Mouse (Mus musculus) stomach, embryonic 15.5 days (tissue): ENCODE results near the gene Dnmt3b. TPM values are rescaled to one million over a fixed set of nuclear protein-coding genes. Genes with fewer than 3 reads are reported as not detected.
"Not testable (repeated sequence)": the region's sequence is repeated elsewhere in the genome, so short reads cannot be mapped to it uniquely, and the experiment has no call there.

Source experiments
- ATAC-seq: fragments of 200-750 bp; cut with Nextera tagmentation; 2 replicates; pipeline ENCODE4 v1.8.0; 2017; ENCODE audit warnings: low read depth, moderate number of reproducible peaks, moderate TSS enrichment; ENCODE audit not compliant: insufficient read depth, low FRiP score
- H3K27ac ChIP-seq: fragments of 300-500 bp; sonication (generic); 2 replicates; pipeline ENCODE4 v1.5.1; 2015; ENCODE audit warnings: mild to moderate bottlenecking, inconsistent platforms
- H3K27me3 ChIP-seq: fragments of 300-500 bp; sonication (generic); replicated peaks from 2 replicates; pipeline ENCODE4 v1.6.1; 2015; ENCODE audit warnings: inconsistent platforms
- H3K36me3 ChIP-seq: fragments of 300-500 bp; sonication (generic); 2 replicates; pipeline ENCODE4 v1.6.1; 2015; ENCODE audit warnings: inconsistent platforms
- H3K4me1 ChIP-seq: fragments of 300-500 bp; sonication (generic); 2 replicates; pipeline ENCODE4 v1.6.1; 2015; ENCODE audit warnings: inconsistent platforms
- H3K4me2 ChIP-seq: fragments of 300-500 bp; sonication (generic); 2 replicates; pipeline ENCODE4 v1.6.1; 2015; ENCODE audit warnings: mild to moderate bottlenecking, inconsistent platforms
- H3K4me3 ChIP-seq: fragments of 300-500 bp; sonication (generic); replicated peaks from 2 replicates; pipeline ENCODE4 v1.5.1; 2015; ENCODE audit warnings: inconsistent platforms
- H3K9ac ChIP-seq: fragments of 300-500 bp; sonication (generic); 2 replicates; pipeline ENCODE4 v1.6.1; 2015; ENCODE audit warnings: inconsistent platforms
- H3K9me3 ChIP-seq: fragments of 300-500 bp; sonication (generic); 2 replicates; pipeline ENCODE4 v1.6.1; 2016; ENCODE audit warnings: inconsistent platforms
- WGBS: fragments of 180-500 bp; shearing (Covaris S2); methylation state at CpG from one replicate; pipeline ENCODE4 v1.1.7; 2015; 5-methylcytosine and 5-hydroxymethylcytosine counted together
- polyA plus RNA-seq: library from polyadenylated mRNA; unstranded; fragments of >200 nt; fragmentation: Nextera tagmentation; extraction: Ambion mirVana; gene quantifications from 2 replicates; pipeline ENCODE4 v1.2.1, GENCODE M21; 2015

The Dnmt3b gene
- polyA plus RNA-seq, 1 experiment from 2014 or later = 8.9 TPM

DNA sequence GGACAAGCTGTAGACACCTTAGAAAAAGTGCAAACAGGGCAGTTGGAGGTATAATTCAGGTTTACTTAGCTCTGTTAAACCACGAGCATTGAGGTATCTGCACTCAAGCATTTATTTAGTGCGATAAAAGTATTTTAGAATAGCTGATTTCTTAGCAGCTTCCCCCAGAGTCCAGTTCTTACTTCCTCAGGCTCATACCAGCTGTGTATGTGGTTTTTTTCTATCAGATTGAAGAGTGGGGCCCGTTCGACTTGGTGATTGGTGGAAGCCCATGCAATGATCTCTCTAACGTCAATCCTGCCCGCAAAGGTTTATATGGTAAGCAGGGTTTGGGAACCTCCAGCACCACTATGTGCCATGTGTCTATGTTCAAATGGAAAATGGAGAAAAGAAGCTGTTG lies 27.7 kb downstream of the Dnmt3b start:
- Histone ChIP-seq H3K4me1 (no peaks in the 10 kb centered on the region), H3K9ac (no peak overlapping the region), H3K9me3 (no peaks in the 10 kb centered on the region), H3K4me2 (no peak overlapping the region), H3K36me3 (0 out of 2 replicates have a peak, but pooled peaks cover 6% of the 10 kb centered on the region), H3K27me3 (no peaks in the 10 kb centered on the region), H3K27ac (no peak overlapping the region), H3K4me3 (no peak overlapping the region)
- ATAC-seq = no peak
- WGBS = 87% methylated on average over 6 of the region's 6 CpGs

DNA sequence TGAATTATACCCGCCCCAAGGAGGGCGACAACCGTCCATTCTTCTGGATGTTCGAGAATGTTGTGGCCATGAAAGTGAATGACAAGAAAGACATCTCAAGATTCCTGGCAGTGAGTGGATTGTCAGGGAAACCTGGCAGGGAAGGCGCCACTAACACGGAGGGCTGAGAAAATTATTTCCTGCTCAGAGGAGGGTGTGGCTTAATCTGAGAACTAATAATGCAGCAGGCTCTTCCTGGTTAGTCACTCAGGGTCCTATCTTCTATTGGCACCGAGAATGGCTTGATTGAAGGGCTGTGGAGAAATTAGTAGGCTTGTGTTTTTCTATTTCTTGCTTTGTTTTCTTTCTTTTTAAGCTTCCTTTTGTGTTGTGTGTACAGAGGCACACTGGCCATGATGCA lies 28.3 kb downstream of the Dnmt3b start:
- Histone ChIP-seq H3K36me3 (0 out of 2 replicates have a peak, but pooled peaks cover 6% of the 10 kb centered on the region), H3K4me2 (no peak overlapping the region), H3K27ac (no peak overlapping the region), H3K27me3 (no peaks in the 10 kb centered on the region), H3K9ac (no peak overlapping the region), H3K4me1 (no peaks in the 10 kb centered on the region), H3K9me3 (no peaks in the 10 kb centered on the region), H3K4me3 (no peak overlapping the region)
- WGBS = 80% methylated on average over 7 of the region's 7 CpGs
- no peak for ATAC-seq

- 88% methylated on average over 1 of the region's 1 CpGs for WGBS
- Histone ChIP-seq H3K36me3 (no peaks in the 10 kb centered on the region), H3K27ac (no peak overlapping the region), H3K4me1 (no peaks in the 10 kb centered on the region), H3K4me3 (no peak overlapping the region), H3K9ac (no peak overlapping the region), H3K27me3 (no peaks in the 10 kb centered on the region), H3K9me3 (no peaks in the 10 kb centered on the region), H3K4me2 (no peak overlapping the region)
- no peak for ATAC-seq
Measured at GRCm38 (mm10) chr2:153679959-153680358, 30.7 kb downstream of the Dnmt3b start.

GRCm38 (mm10) chr2:153693413-153693812 lies 44.2 kb downstream of the Dnmt3b start:
- not testable (repeated sequence) for H3K4me2 ChIP-seq, H3K36me3 ChIP-seq, H3K27ac ChIP-seq, H3K27me3 ChIP-seq, H3K4me1 ChIP-seq, H3K4me3 ChIP-seq, H3K9me3 ChIP-seq, H3K9ac ChIP-seq
- ATAC-seq = peak; percentile 53; the same call in 1 of the 2 replicates
- 78% methylated on average over 7 of the region's 7 CpGs for WGBS

DNA sequence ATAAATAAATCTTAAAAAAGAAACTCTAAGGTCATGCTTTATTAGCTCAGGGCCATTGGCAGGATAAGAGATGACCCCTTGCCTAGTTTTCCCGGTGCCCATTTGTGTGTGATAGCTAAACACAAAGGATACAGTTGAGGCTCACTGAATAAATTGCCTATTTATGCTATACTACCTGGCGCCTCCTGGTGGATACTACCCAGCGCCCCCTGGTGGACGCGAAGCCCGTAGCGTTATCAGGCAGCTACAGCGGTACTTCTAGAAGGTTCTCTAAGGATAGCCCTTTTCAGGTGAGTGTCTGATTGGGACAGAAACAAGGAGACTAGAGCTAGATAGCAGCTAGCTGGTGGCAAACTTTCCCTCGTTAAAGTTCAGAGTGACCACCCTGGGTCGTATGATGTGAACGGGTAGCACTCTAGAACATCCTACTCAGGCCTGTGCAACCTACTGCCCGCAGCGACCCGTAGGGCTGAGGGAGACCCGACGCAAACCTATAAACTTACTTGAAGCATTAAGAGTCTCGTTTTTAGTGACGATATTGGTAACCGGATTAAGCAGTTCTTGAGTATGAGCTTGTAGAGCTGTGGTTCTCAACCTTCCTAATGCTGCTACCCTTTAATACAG lies 45.3 kb downstream of the Dnmt3b start:
- Histone ChIP-seq H3K9ac (no peak overlapping the region), H3K9me3 (no peaks in the 10 kb centered on the region), H3K4me3 (no peak overlapping the region), H3K4me2 (no peak overlapping the region), H3K27ac (no peak overlapping the region), H3K27me3 (no peaks in the 10 kb centered on the region), H3K36me3 (no peaks in the 10 kb centered on the region), H3K4me1 (no peaks in the 10 kb centered on the region)
- 67% methylated on average over 19 of the region's 19 CpGs for WGBS
- ATAC-seq = no peak

DNA sequence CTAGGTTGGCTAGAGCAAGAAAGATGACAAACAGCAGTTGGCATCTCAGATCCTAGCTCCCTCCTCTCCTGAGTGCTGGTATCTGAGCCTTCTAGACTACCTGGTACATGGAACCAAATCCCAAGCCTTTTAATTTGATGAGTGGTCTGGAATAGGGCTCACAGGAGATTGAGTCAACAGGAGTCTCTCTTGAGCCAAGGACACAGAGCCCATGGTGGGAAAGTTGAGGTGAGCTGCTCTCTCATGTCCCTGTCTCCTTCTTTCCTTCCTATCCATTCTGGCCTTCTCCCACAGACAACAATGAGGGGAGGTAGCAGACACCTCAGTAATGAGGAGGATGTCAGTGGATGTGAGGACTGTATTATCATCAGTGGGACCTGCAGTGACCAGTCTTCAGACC lies 47.1 kb downstream of the Dnmt3b start, which contains the start of gene Dnmt3c:
TSS of gene Dnmt3c (plus strand) at position 301 of the 400 bp plus-strand sequence.
- Histone ChIP-seq H3K27me3 (no peaks in the 10 kb centered on the region), H3K4me2 (no peak within 1 kb of the TSS), H3K9ac (no peak within 1 kb of the TSS), H3K4me3 (no peak within 1 kb of the TSS), H3K36me3 (no peaks in the 10 kb centered on the region), H3K9me3 (no peaks in the 10 kb centered on the region), H3K27ac (no peak within 1 kb of the TSS), H3K4me1 (no peaks in the 10 kb centered on the region)
- no peak for ATAC-seq

DNA sequence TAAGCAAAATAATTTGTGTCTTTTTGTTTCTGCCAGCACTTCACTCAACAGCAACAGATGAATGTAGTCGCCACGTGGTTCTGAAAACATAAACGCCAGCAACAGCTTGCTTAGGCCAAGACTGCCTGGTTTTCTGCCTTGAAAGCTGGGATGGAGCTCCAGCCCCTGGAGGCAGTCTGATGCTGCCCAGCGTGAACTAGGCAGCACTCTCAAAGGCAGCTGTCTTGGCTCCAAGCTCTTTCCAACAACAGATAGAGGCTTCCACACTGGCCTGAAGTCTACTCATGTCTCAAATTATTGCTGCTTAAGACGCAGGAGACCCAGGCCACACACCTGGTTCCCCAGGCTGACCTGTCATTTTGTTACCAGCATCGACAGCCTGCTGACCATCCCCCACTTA lies 54.1 kb downstream of the Dnmt3b start:
- H3K9ac ChIP-seq = no peak overlapping the region
- H3K4me3 ChIP-seq = no peak overlapping the region
- ATAC-seq = no peak
- H3K9me3 ChIP-seq = no peaks in the 10 kb centered on the region
- no peaks in the 10 kb centered on the region for H3K27me3 ChIP-seq
- no peak overlapping the region for H3K27ac ChIP-seq
- no peaks in the 10 kb centered on the region for H3K4me1 ChIP-seq
- H3K36me3 ChIP-seq = no peaks in the 10 kb centered on the region
- 40% methylated on average over 6 of the region's 6 CpGs for WGBS
- no peak overlapping the region for H3K4me2 ChIP-seq

- Histone ChIP-seq H3K9me3 (no peaks in the 10 kb centered on the region), H3K4me1 (no peaks in the 10 kb centered on the region), H3K36me3 (no peaks in the 10 kb centered on the region), H3K4me2 (no peak overlapping the region), H3K27me3 (no peaks in the 10 kb centered on the region), H3K27ac (no peak overlapping the region), H3K4me3 (no peak overlapping the region), H3K9ac (no peak overlapping the region)
- ATAC-seq = no peak
- 44% methylated on average over 8 of the region's 8 CpGs for WGBS
Measured at GRCm38 (mm10) chr2:153710701-153711330, 61.6 kb downstream of the Dnmt3b start.

DNA sequence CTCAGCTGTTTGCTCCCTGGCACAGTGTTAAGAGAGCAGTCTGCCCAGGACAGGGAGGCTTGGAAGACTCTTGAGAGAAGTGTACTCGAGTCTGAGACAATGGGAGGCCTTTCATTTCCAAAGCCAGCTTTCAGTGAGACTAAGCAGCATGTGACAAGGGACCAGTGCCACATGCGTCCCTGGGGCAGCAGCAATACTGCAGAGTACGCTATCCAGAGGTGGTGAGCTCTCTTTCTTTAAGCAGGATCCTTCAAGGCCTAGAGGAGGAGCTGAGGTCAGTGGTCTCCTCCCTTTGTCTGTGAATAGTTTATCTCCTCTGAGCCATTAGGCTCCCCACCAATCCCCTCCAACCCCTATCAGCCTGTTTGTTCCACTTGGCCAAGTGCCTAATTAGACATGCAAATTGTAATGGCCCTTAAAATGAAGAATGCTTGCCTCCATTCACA lies 63.4 kb downstream of the Dnmt3b start:
- Histone ChIP-seq H3K9ac (no peak overlapping the region), H3K36me3 (no peaks in the 10 kb centered on the region), H3K27me3 (no peaks in the 10 kb centered on the region), H3K4me3 (no peak overlapping the region), H3K4me1 (no peaks in the 10 kb centered on the region), H3K27ac (0 out of 2 replicates have a peak overlapping the region, but pooled peaks have one; percentile 11), H3K9me3 (no peaks in the 10 kb centered on the region), H3K4me2 (no peak overlapping the region)
- 66% methylated on average over 3 of the region's 3 CpGs for WGBS
- ATAC-seq = peak; percentile 18; the same call in 1 of the 2 replicates

GRCm38 (mm10) chr2:153713227-153713626 lies 64.0 kb downstream of the Dnmt3b start:
- no peaks in the 10 kb centered on the region for H3K9me3 ChIP-seq
- H3K4me3 ChIP-seq = no peak overlapping the region
- no peak overlapping the region for H3K9ac ChIP-seq
- H3K4me2 ChIP-seq = no peak overlapping the region
- ATAC-seq = peak; percentile 72; the same call in 1 of the 2 replicates
- WGBS = 41% methylated on average over 4 of the region's 4 CpGs
- H3K36me3 ChIP-seq = no peaks in the 10 kb centered on the region
- H3K27ac ChIP-seq = 0 out of 2 replicates have a peak overlapping the region, but pooled peaks have one; percentile 11
- H3K27me3 ChIP-seq = no peaks in the 10 kb centered on the region
- no peaks in the 10 kb centered on the region for H3K4me1 ChIP-seq

DNA sequence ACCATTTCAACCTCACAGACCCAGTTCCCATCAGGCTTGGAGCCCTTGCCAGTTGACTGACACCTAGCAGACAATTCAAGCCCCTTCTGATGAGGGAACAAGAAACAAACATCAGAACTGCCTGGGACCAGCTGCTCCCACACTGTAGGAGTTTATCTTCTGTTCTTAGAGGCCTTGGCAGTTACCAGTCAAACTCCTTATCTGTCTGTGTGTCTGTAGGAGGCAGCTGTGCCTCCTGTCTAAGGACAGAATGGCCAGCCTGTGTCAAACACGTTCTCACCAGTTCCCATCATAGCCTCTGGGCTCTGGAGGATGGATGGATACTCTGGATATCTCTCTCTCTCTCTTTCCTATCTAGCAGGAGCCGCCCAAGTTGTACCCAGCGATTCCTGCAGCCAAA lies 68.6 kb downstream of the Dnmt3b start:
- H3K4me2 ChIP-seq, H3K36me3 ChIP-seq, H3K27me3 ChIP-seq, ATAC-seq, H3K9ac ChIP-seq, H3K27ac ChIP-seq, H3K4me3 ChIP-seq, H3K4me1 ChIP-seq, H3K9me3 ChIP-seq: not testable (repeated sequence)
- 62% methylated on average over 3 of the region's 3 CpGs for whole genome bisulfite sequencing

GRCm38 (mm10) chr2:153723098-153723497 lies 73.8 kb downstream of the Dnmt3b start:
- Histone ChIP-seq H3K4me1 (no peaks in the 10 kb centered on the region), H3K4me3 (no peak overlapping the region), H3K36me3 (no peaks in the 10 kb centered on the region), H3K9ac (no peak overlapping the region), H3K27ac (no peak overlapping the region), H3K27me3 (no peaks in the 10 kb centered on the region), H3K9me3 (no peaks in the 10 kb centered on the region), H3K4me2 (no peak overlapping the region)
- 78% methylated on average over 1 of the region's 1 CpGs for WGBS
- no peak for ATAC-seq
